Mouse (Mus musculus): ENCODE results near the gene Ceacam16.

- TF ChIP-seq CTCF (conservative IDR thresholded peaks at IDR 0.05; ENCODE audit: insufficient read depth, insufficient read length, low read depth, low read length): peak; percentile 91
- no peak for TF ChIP-seq POLR2A (IDR thresholded peaks at IDR 0.05; ENCODE audit: low read depth, low read length)
These were observed 49.6 kb upstream of the Ceacam16 start for GRCm38 (mm10) chr7:19910421-19911291.

Data from kidney, adult 2 months (tissue).